Mouse (Mus musculus) olfactory bulb, adult 2 months (tissue): ENCODE measurements at regions not wholly inside any gene's neighbourhood (a gene's known extent, or its start where the extent isn't known, plus 50 kb on each side); places are given as distances from the start of the nearest gene placed in this dataset.

Experiments used
- CTCF ChIP-seq: fragments of 200-500 bp; IDR thresholded peaks from 2 replicates; pipeline ENCODE4 v1.5.1; 2012; ENCODE audit warnings: low read depth, mild to moderate bottlenecking, low read length, moderate library complexity; ENCODE audit not compliant: insufficient read depth
- POLR2A ChIP-seq: fragments of 200-500 bp; IDR thresholded peaks from 2 replicates; pipeline ENCODE4 v1.6.1; 2012; ENCODE audit warnings: mild to moderate bottlenecking, low read depth, low read length, moderate library complexity; ENCODE audit not compliant: insufficient read depth

DNA sequence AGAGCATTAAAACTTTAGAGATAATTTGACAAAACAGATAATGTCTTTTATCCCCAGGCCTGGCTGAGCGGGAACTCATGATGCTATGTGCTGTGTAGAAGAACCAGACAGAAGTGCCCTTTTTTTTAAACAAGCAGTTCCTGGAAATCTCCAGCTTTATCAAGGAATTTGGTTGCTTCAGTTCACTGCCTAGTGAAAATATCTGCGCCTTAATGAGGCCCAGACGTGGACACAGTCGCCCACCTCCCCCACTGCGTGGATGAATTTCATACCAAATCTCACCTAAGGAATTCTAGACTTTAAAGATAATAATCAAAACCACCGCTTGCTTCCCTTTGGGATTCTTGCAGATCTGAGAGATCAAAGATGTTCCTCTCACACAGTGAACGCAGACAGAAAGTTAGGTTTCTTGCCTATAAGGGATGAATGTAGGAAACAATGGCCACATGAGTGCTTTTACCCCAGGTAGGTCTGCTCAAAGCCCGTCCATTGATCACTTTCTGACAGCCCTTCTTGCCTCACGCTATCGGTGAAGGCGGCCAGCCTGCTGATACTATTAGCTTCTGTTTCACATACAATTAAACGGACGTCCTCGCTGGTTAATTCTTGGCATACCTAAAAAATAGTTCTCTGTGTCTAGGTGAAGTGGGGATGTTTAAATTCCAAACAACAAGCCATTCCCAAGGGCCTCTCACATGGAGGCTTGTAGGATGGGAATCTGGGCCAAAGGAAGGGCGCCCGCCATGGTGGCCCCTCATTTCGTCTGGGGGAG is 159.6 kb downstream of the 1500009L16Rik start:
- TF ChIP-seq CTCF: no peak
- TF ChIP-seq POLR2A: no peak
